Mouse (Mus musculus): Measurements from ENCODE around the gene Tro. TPM values are rescaled to one million over a fixed set of nuclear protein-coding genes. Genes with fewer than 3 reads are reported as not detected.

Tro gene
- total and polyA plus RNA-seq, 2 experiments from 2014 or later = 98.7 to 155 TPM

DNA sequence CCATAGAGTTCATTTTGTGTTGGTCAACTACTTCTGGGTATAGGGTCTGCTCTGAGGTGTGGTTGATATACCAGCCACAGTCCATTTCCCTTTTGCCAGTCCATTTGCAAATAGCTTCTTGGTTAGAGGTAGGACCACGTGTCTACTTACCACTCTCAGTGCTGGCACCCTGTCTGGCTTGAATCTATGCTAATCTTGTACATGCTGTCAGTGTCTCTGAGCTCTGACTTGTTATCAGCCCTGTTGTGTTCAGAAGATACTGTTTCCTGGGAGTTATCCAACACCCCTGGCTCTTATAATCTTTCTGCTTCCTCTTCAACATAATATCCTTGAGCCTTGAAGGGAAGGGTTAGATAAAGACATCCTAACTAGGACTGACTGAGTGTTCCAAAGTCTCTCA, 21.0 kb downstream of the Tro start:
- no peak overlapping the region for H3K9ac ChIP-seq (replicated peaks; ENCODE audit: low read length, poor library complexity, severe bottlenecking)
- H3K4me2 ChIP-seq (ENCODE audit: low read depth, low read length, poor library complexity, severe bottlenecking) = no peak overlapping the region
- H3K36me3 ChIP-seq (ENCODE audit: insufficient read depth, low read length) = no peaks in the 10 kb centered on the region
- H3K27me3 ChIP-seq (ENCODE audit: insufficient read depth, low read length) = no peaks in the 10 kb centered on the region
- ATAC-seq (ENCODE audit: low FRiP score) = no peak
- no peak overlapping the region for H3K4me3 ChIP-seq (ENCODE audit: low read depth, low read length)
- WGBS = 71% methylated on average over 1 of the region's 1 CpGs
- no peak for TF ChIP-seq CTCF (IDR thresholded peaks at IDR 0.05)
- DNase-seq (ENCODE audit: low spot score) = no peak
- H3K9me3 ChIP-seq (ENCODE audit: low read length) = no peaks in the 10 kb centered on the region
- no peaks in the 10 kb centered on the region for H3K4me1 ChIP-seq (ENCODE audit: insufficient read depth, low read length)
- H3K27ac ChIP-seq (ENCODE audit: low read depth, low read length) = no peak overlapping the region

DNA sequence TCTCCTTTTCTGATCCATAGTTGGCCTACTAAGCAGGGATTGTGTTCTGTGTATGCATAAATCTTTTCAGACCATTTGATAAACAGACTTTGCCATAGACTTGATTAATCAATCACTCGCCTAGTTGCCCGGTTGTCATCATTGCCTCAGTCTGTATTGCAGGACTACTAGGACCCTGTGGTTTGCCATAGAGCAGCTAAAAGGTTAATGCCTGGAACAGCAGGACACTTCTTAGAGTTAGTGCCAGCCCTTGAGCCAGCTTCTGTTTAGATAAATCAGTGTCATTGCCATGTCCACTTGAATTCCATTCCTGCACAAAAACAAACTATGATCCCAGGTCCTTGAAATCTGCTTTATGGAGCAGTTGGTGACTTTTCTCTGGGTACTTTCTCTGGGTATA, 58.5 kb downstream of the Tro start:
- TF ChIP-seq CTCF (IDR thresholded peaks at IDR 0.05) = no peak
- Histone ChIP-seq H3K27me3 (ENCODE audit: insufficient read depth, low read length) (no peaks in the 10 kb centered on the region), H3K4me2 (ENCODE audit: low read depth, low read length, poor library complexity, severe bottlenecking) (no peak overlapping the region), H3K4me1 (ENCODE audit: insufficient read depth, low read length) (no peaks in the 10 kb centered on the region), H3K9me3 (ENCODE audit: low read length) (no peaks in the 10 kb centered on the region), H3K36me3 (ENCODE audit: insufficient read depth, low read length) (no peaks in the 10 kb centered on the region), H3K4me3 (ENCODE audit: low read depth, low read length) (no peak overlapping the region), H3K27ac (ENCODE audit: low read depth, low read length) (no peak overlapping the region), H3K9ac (replicated peaks; ENCODE audit: low read length, poor library complexity, severe bottlenecking) (no peak overlapping the region)
- WGBS = 74% methylated on average over 2 of the region's 2 CpGs
- DNase-seq (ENCODE audit: low spot score) (no peak), ATAC-seq (ENCODE audit: low FRiP score) (no peak)

Other genes with a start within 250 kb of the Tro start
- 53.8 and 67.6 TPM in 2 replicates for gene Tmem29, start 198.4 kb downstream of the Tro start, total RNA-seq (2014; rRNA removed)
- gene Tmem29, start 198.4 kb downstream of the Tro start, polyA plus RNA-seq (2015; fragmentation: Nextera tagmentation; extraction: Ambion mirVana) = 85.0 and 97.7 TPM in 2 replicates
- gene Alas2, start 110.2 kb downstream of the Tro start, total RNA-seq (2014; rRNA removed) = 8.1 and 23.0 TPM in 2 replicates
- 7.3 and 7.8 TPM in 2 replicates for gene Alas2, start 110.2 kb downstream of the Tro start, polyA plus RNA-seq (2015; fragmentation: Nextera tagmentation; extraction: Ambion mirVana)
- gene Pfkfb1, start 69.4 kb downstream of the Tro start, total RNA-seq (2014; rRNA removed) = 2.2 and 4.9 TPM in 2 replicates
- 3.2 and 4.3 TPM in 2 replicates for gene Pfkfb1, start 69.4 kb downstream of the Tro start, polyA plus RNA-seq (2015; fragmentation: Nextera tagmentation; extraction: Ambion mirVana)
- 14.3 and 18.6 TPM in 2 replicates for gene Apex2, start 67.7 kb downstream of the Tro start, total RNA-seq (2014; rRNA removed)
- 10.3 and 12.1 TPM in 2 replicates for gene Apex2, start 67.7 kb downstream of the Tro start, polyA plus RNA-seq (2015; fragmentation: Nextera tagmentation; extraction: Ambion mirVana)
- 357 and 385 TPM in 2 replicates for gene Maged2, start 156.8 kb upstream of the Tro start, total RNA-seq (2014; rRNA removed)
- gene Maged2, start 156.8 kb upstream of the Tro start, polyA plus RNA-seq (2015; fragmentation: Nextera tagmentation; extraction: Ambion mirVana) = 565 and 594 TPM in 2 replicates